Mouse (Mus musculus) CH12.LX (cell line): Measurements from ENCODE around the gene Cyp39a1.

Source experiments
- CHD1 ChIP-seq: IDR thresholded peaks from 2 replicates; pipeline ENCODE4 v1.6.1; 2012; ENCODE audit warnings: low read depth, low read length, improper control_type of control experiment, inconsistent platforms
- CTCF ChIP-seq, 2 experiments: IDR thresholded peaks in 1 of 2; conservative IDR thresholded peaks in 1 of 2; 2 replicates each; pipeline ENCODE4 v1.5.1; 2011 to 2012; ENCODE audit warnings: low read depth in 2 of 2, low read length in 2 of 2, improper control_type of control experiment in 1 of 2, inconsistent platforms in 1 of 2, mild to moderate bottlenecking in 1 of 2, moderate library complexity in 1 of 2
- POLR2A ChIP-seq: IDR thresholded peaks from 2 replicates; pipeline ENCODE4 v1.6.1; 2011; ENCODE audit warnings: low read depth, mild to moderate bottlenecking, improper control_type of control experiment, low read length
- ZMIZ1 ChIP-seq: IDR thresholded peaks from 2 replicates; pipeline ENCODE4 v1.6.1; 2012; ENCODE audit warnings: low read depth, mild to moderate bottlenecking, inconsistent platforms, low read length, improper control_type of control experiment

GRCm38 (mm10) chr17:43784531-43784930, 117.3 kb downstream of the Cyp39a1 start:
- TF ChIP-seq CHD1 (no peak), CTCF (conservative IDR thresholded peaks at IDR 0.05 in 1 of 2, IDR thresholded peaks at IDR 0.05 in 1 of 2; ENCODE audit: low read depth in 2 of 2, low read length in 2 of 2) (no peak), ZMIZ1 (no peak), POLR2A (no peak)
